Mouse (Mus musculus): ENCODE measurements at regions not wholly inside any gene's neighbourhood (a gene's known extent, or its start where the extent isn't known, plus 50 kb on each side); places are given as distances from the start of the nearest gene placed in this dataset.
A peak's percentile ranks its signal among the peaks of the same experiment; 100 is the strongest.

DNA sequence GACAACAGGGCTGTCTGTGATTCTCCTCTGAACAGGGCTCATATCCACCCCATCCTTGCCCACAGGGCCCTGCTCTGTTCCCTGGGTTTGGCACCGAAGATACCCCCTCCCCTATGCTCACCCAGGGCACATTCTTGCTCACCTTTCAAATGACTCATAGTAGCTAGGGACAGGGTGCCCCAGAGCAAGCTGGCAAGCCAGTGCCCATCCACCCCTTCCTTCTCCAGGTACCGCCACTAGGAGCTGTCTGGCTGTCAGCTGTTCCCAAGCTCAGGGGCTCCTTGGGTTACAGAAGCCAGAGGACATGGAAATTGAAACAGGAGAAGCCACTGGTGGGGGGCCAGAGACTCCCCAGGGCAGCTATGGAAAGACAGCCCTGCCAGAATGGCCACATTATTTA is 216.4 kb downstream of the Ly86 start:
- Histone ChIP-seq H3K36me3 (replicated peaks) (no peaks in the 10 kb centered on the region), H3K27me3 (replicated peaks) (no peaks in the 10 kb centered on the region; the same call in 1 of the 2 replicates), H3K9ac (no peak overlapping the region), H3K4me1 (no peaks in the 10 kb centered on the region), H3K4me3 (no peak overlapping the region), H3K4me2 (no peak overlapping the region), H3K27ac (no peak overlapping the region), H3K9me3 (no peaks in the 10 kb centered on the region)
- 0 out of 2 replicates have a peak, but pooled peaks have one; percentile 16 for ATAC-seq (replicated peaks)
- WGBS, result 59% methylated on average over 2 of the region's 2 CpGs

GRCm38 (mm10) chr13:37562141-37562540 is 216.1 kb upstream of the Rreb1 start:
- Histone ChIP-seq H3K27ac (0 out of 2 replicates have a peak overlapping the region, but pooled peaks have one; percentile 7), H3K9ac (no peak overlapping the region), H3K27me3 (replicated peaks) (no peaks in the 10 kb centered on the region; the same call in 1 of the 2 replicates), H3K4me1 (no peaks in the 10 kb centered on the region), H3K36me3 (replicated peaks) (no peaks in the 10 kb centered on the region), H3K9me3 (no peaks in the 10 kb centered on the region), H3K4me3 (no peak overlapping the region), H3K4me2 (no peak overlapping the region)
- 50% methylated on average over 9 of the region's 9 CpGs for WGBS
- ATAC-seq (replicated peaks), result 0 out of 2 replicates have a peak, but pooled peaks have one; percentile 19

DNA sequence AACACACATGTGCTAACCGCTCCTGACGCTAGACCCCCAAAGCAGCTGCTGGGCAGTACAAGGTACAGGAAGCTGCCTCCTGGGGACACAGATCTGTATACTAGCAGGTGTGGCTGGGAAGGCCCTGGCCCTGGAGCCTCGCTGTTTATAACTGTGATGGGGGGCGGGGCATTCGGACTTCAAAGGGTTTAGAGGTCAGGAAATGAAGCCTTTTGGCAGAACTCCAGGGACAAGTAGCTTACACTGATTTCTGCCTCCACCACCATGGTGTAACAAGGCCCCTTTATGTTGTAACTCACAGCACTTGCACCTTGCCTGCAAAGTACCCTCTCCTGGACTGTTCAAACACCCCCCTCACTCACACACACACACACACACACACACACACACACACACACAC is 215.5 kb upstream of the Rreb1 start:
- H3K9ac ChIP-seq, result no peak overlapping the region
- H3K4me3 ChIP-seq, result no peak overlapping the region
- H3K36me3 ChIP-seq (replicated peaks), result no peaks in the 10 kb centered on the region
- H3K27me3 ChIP-seq (replicated peaks), result no peaks in the 10 kb centered on the region; the same call in 1 of the 2 replicates
- H3K4me2 ChIP-seq, result no peak overlapping the region
- H3K9me3 ChIP-seq, result no peaks in the 10 kb centered on the region
- no peak overlapping the region for H3K27ac ChIP-seq
- no peaks in the 10 kb centered on the region for H3K4me1 ChIP-seq
- WGBS, result 40% methylated on average over 5 of the region's 5 CpGs
- ATAC-seq (replicated peaks), result no peak

DNA sequence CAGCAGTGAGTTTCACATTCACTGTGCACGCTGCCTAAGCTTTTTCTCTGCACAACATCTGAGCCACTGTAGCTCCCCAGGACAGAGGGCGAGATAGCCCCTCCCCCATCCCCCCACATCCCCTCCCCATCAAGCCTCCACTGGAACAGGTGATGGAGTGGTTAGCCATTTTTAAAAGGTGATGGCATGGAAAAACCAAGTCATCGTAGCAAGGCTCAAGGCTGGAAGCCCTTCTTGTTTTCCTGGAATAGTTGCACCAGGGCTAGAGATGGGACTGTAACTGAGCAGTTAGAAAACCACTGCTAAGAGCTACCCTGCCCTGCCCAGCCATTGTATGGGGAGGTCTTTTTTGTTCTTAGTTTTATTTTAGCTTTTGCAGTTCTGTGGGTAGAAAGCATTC is 209.1 kb upstream of the Rreb1 start:
- WGBS, result 75% methylated on average over 3 of the region's 3 CpGs
- Histone ChIP-seq H3K36me3 (replicated peaks) (no peaks in the 10 kb centered on the region), H3K4me1 (no peaks in the 10 kb centered on the region), H3K4me2 (no peak overlapping the region), H3K27me3 (replicated peaks) (no peaks in the 10 kb centered on the region), H3K9me3 (no peaks in the 10 kb centered on the region), H3K4me3 (no peak overlapping the region), H3K27ac (no peak overlapping the region), H3K9ac (no peak overlapping the region)
- no peak for ATAC-seq (replicated peaks)

- Histone ChIP-seq H3K36me3 (replicated peaks) (no peaks in the 10 kb centered on the region), H3K9me3 (no peaks in the 10 kb centered on the region), H3K4me1 (no peaks in the 10 kb centered on the region), H3K4me2 (no peak overlapping the region), H3K27me3 (replicated peaks) (no peaks in the 10 kb centered on the region), H3K27ac (no peak overlapping the region), H3K4me3 (no peak overlapping the region), H3K9ac (no peak overlapping the region)
- 88% methylated on average over 3 of the region's 3 CpGs for WGBS
- no peak for ATAC-seq (replicated peaks)
These were observed 208.7 kb upstream of the Rreb1 start for GRCm38 (mm10) chr13:37569486-37569885.

GRCm38 (mm10) chr13:37572983-37573382 is 205.2 kb upstream of the Rreb1 start:
- no peak overlapping the region for H3K9ac ChIP-seq
- no peak overlapping the region for H3K27ac ChIP-seq
- H3K4me2 ChIP-seq, result no peak overlapping the region
- no peaks in the 10 kb centered on the region for H3K9me3 ChIP-seq
- no peaks in the 10 kb centered on the region for H3K4me1 ChIP-seq
- H3K36me3 ChIP-seq (replicated peaks), result no peaks in the 10 kb centered on the region
- no peaks in the 10 kb centered on the region for H3K27me3 ChIP-seq (replicated peaks)
- 61% methylated on average over 3 of the region's 3 CpGs for WGBS
- H3K4me3 ChIP-seq, result no peak overlapping the region
- no peak for ATAC-seq (replicated peaks)

GRCm38 (mm10) chr13:37579231-37579630 is 199.0 kb upstream of the Rreb1 start:
- Histone ChIP-seq H3K4me2 (no peak overlapping the region), H3K9ac (no peak overlapping the region), H3K9me3 (no peaks in the 10 kb centered on the region), H3K4me1 (peaks cover 4% of the 10 kb centered on the region; the same call in 1 of the 2 replicates), H3K36me3 (replicated peaks) (no peaks in the 10 kb centered on the region), H3K4me3 (no peak overlapping the region), H3K27me3 (replicated peaks) (no peaks in the 10 kb centered on the region), H3K27ac (no peak overlapping the region)
- 87% methylated on average over 10 of the region's 10 CpGs for WGBS
- ATAC-seq (replicated peaks), result no peak

DNA sequence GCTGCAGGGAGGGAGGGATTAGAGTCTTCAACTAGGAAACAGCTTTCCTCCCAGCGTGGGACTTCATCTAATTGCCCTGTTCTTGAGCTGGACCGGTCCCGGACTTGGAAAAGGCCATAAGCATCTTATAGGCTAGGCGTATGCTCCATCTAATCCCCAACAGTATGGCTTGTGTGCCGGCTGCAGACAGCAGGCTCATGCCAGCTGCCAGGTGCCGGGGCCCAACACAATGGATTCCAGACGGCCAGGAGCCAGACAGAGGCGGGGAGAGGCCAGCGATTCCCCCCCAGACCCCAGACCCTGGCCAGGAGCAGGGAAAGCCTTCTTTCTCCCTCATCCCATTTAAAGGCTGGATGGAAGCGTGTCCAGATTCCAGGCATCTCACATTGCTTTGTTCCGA is 198.4 kb upstream of the Rreb1 start:
- WGBS, result 16% methylated on average over 11 of the region's 11 CpGs
- H3K4me2 ChIP-seq, result no peak overlapping the region
- H3K27ac ChIP-seq, result peak overlapping the region; percentile 68
- H3K27me3 ChIP-seq (replicated peaks), result no peaks in the 10 kb centered on the region
- H3K9ac ChIP-seq, result no peak overlapping the region
- ATAC-seq (replicated peaks), result peak; percentile 84
- no peaks in the 10 kb centered on the region for H3K9me3 ChIP-seq
- H3K36me3 ChIP-seq (replicated peaks), result no peaks in the 10 kb centered on the region
- no peak overlapping the region for H3K4me3 ChIP-seq
- H3K4me1 ChIP-seq, result peaks cover 4% of the 10 kb centered on the region; the same call in 1 of the 2 replicates

GRCm38 (mm10) chr13:37580806-37581205 is 197.4 kb upstream of the Rreb1 start:
- no peaks in the 10 kb centered on the region for H3K36me3 ChIP-seq (replicated peaks)
- 92% methylated on average over 2 of the region's 2 CpGs for WGBS
- no peak overlapping the region for H3K4me3 ChIP-seq
- H3K27me3 ChIP-seq (replicated peaks), result no peaks in the 10 kb centered on the region
- H3K4me1 ChIP-seq, result peaks cover 4% of the 10 kb centered on the region; the same call in 1 of the 2 replicates
- no peaks in the 10 kb centered on the region for H3K9me3 ChIP-seq
- no peak overlapping the region for H3K27ac ChIP-seq
- ATAC-seq (replicated peaks), result no peak
- no peak overlapping the region for H3K9ac ChIP-seq
- no peak overlapping the region for H3K4me2 ChIP-seq

DNA sequence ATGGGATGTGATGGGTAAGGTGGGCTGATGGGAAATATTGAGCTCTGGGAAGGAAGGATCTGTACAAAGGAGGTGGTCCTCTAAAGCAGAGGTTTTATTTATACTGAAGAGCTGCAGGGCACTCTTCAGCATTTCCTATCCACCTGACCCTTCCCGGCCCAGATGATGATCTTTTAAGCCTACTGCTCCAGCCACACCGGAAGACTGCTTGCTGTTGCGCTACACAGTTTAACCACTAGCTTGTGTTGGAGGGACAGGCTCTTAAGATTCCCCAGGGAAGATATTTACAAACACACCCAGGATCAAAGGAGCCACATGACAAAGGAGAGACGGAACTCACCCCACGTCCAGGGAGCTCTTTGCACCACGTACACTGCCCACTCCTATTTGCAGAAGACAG is 196.8 kb upstream of the Rreb1 start:
- no peaks in the 10 kb centered on the region for H3K9me3 ChIP-seq
- no peaks in the 10 kb centered on the region for H3K36me3 ChIP-seq (replicated peaks)
- H3K9ac ChIP-seq, result no peak overlapping the region
- peaks cover 4% of the 10 kb centered on the region; the same call in 1 of the 2 replicates for H3K4me1 ChIP-seq
- H3K4me3 ChIP-seq, result no peak overlapping the region
- ATAC-seq (replicated peaks), result no peak
- H3K27ac ChIP-seq, result no peak overlapping the region
- H3K4me2 ChIP-seq, result no peak overlapping the region
- no peaks in the 10 kb centered on the region for H3K27me3 ChIP-seq (replicated peaks)
- 64% methylated on average over 6 of the region's 6 CpGs for WGBS

DNA sequence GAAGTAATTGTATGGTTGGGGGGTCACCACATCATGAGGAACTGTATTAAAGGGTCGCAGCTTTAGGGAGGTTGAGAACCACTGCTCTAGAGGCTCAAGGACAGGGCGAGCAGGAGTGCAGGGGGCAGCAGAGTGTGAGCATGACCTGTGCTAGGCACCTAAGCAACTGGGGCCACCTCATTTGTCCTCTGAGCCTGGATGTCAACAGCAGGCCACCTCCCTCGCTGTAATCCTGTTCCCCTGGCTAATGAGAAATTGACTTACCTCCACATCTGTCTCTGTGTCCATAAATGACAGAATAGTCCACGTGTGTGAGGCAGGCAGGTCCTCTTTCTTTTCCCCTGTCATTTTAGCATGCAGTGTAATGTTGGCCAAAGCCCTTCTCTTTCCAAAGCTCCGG is 192.7 kb upstream of the Rreb1 start:
- no peak overlapping the region for H3K9ac ChIP-seq
- H3K36me3 ChIP-seq (replicated peaks), result no peaks in the 10 kb centered on the region
- no peak overlapping the region for H3K27ac ChIP-seq
- no peaks in the 10 kb centered on the region for H3K27me3 ChIP-seq (replicated peaks)
- ATAC-seq (replicated peaks), result no peak
- H3K4me3 ChIP-seq, result no peak overlapping the region
- no peaks in the 10 kb centered on the region for H3K9me3 ChIP-seq
- 85% methylated on average over 5 of the region's 5 CpGs for WGBS
- no peaks in the 10 kb centered on the region for H3K4me1 ChIP-seq
- no peak overlapping the region for H3K4me2 ChIP-seq

DNA sequence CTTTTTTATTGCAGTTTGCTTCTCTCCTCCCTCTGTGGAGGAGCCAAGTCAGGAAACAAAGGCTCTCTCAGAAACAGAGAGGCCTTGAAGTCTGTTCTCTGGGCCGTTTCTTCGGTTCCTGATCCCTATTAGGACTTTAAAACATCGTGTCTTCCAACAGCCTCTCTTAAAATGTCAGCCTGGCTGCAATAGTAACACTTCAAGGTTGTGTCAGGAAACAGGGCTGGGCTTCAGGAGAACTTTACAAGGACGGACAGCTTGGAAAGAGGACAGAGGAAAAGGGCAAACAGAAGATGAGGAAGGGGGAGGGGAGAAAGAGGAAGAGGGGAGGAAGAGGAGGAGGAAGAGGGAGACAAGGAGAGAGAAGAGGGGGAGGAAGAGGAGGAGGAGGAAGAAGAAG is 191.7 kb upstream of the Rreb1 start:
- WGBS, result 61% methylated on average over 4 of the region's 4 CpGs
- Histone ChIP-seq H3K36me3 (replicated peaks) (no peaks in the 10 kb centered on the region), H3K9ac (no peak overlapping the region), H3K9me3 (no peaks in the 10 kb centered on the region), H3K27ac (no peak overlapping the region), H3K27me3 (replicated peaks) (no peaks in the 10 kb centered on the region), H3K4me1 (no peaks in the 10 kb centered on the region), H3K4me3 (no peak overlapping the region), H3K4me2 (no peak overlapping the region)
- ATAC-seq (replicated peaks), result no peak

DNA sequence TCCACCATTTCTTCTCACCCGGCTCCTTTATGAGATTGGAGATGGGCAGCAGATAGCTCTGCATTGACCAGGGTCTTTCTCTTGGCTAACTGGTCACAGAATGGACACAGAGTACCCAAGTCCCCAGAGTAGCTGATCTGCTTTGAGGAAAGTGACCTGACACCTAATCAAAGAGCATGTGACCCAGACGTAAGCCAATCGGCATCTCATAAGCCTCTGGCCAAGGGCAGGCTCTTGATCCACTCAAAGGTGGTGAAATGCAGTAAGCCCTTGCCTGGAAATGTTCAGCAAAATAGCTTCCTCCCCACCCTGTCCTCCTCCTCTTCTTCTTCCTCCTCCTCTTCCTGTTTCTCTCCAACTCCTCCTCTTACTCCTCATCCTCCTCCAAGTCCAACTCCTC is 190.3 kb upstream of the Rreb1 start:
- Histone ChIP-seq H3K36me3 (replicated peaks) (no peaks in the 10 kb centered on the region), H3K4me1 (no peaks in the 10 kb centered on the region), H3K27ac (no peak overlapping the region), H3K9ac (no peak overlapping the region), H3K4me3 (no peak overlapping the region), H3K9me3 (no peaks in the 10 kb centered on the region), H3K4me2 (no peak overlapping the region), H3K27me3 (replicated peaks) (no peaks in the 10 kb centered on the region)
- ATAC-seq (replicated peaks), result no peak
- 92% methylated on average over 3 of the region's 3 CpGs for WGBS

All from midbrain, embryonic 15.5 days (tissue).